Mouse (Mus musculus): ENCODE measurements around the gene 2900026A02Rik.
A peak's percentile ranks its signal among the peaks of the same experiment; 100 is the strongest.

The 2900026A02Rik gene

DNA sequence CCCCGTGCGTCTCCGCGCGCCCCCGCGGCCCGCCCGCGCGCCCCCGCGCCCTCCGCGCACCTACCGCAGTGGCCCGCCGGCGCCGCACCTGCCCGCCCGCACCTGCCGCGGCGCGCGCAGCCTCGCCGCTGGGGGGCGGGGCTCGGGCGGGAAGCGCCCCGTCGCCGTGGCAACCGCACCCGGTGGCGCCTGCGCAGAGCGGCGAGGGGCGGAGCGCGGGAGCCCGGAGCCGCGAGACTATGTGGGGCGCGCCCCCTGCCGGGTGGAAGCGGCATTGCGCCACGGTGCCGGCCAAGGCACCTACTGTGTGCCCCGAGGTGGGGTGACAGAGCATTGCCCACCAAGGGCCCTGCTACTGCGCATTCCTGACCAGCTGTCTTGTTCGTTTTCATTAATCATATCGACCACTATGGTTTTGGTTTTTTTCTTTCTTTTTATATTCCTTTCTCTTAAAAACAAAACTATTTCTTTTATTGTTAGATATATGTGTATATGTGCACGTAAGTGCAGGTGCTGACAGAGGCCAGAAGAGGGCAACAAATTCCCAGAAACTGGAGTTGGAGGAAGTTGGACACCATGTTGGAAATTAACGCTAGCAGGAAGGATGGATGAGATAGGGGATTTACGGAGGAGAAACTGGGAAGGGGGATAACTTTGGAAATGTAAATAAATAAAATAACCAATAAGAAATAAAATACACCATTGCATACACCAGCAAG lies at the start of gene 2900026A02Rik:
Gene 2900026A02Rik (minus strand): TSS at position 90 of the 719 bp plus-strand sequence.
- peak; percentile 78 to 82 for DNase-seq (ENCODE audit: low spot score in 2 of 2)

DNA sequence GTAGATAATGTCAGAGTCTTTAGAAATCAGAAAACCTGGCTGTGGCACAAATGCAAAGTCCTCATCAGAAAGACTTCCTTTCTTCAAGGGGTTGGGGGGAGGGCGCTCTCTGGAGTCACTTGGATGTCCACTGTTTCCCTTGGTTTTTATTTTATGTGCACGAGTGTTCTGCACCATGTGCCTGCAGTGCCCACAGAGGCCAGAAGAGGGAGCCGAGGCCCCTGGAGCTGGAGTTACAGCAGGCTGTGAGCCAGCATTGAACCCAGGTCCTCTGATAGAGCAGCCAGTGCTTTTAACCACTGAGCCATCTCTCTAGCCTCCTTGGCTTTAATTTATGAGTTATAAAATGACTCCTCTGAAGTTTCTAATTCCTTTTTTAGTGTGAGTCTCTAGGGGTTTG lies 49.0 kb upstream of the 2900026A02Rik start:
- no peak for DNase-seq (ENCODE audit: low spot score in 2 of 2)

DNA sequence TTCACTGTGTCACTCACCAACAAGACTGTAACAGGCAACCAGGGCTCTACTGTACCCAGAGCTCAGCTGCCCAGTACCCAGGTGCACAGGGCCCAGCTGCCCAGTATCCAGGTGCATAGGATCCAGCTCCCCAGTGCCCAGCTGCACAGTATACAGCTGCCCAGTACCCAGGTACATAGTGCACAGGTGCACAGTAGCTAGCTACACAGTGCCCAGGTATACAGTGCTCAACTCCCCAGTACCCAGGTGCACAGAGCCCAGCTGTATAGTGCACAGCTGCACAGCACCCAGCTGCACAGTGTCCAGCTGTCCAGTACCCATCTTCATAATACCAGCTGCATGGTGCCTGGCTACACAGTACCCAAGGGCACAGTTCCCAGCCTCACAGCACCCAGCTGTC lies 47.2 kb upstream of the 2900026A02Rik start:
- no peak for DNase-seq (ENCODE audit: low spot score in 2 of 2)

DNA sequence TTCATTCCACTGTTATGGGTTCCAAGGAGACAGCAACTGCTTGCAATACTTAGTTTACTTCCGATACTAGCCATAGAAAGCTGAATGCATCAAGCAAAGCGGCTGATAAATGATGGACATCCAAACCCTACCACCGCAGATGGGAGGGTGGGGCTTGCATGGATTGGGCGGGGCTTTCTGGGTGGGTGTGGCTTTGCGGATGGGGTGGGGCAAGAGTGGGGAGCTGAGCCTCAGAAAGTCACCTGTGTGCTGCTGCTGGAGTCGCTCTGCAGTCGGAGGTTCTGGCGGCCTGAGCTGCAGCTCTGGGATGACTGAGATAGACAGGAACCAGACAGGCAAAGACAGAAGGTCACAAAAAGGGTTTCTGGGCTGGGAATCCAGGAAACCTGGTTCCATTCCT lies 44.6 kb upstream of the 2900026A02Rik start:
- DNase-seq (ENCODE audit: low spot score in 2 of 2) = no peak

DNA sequence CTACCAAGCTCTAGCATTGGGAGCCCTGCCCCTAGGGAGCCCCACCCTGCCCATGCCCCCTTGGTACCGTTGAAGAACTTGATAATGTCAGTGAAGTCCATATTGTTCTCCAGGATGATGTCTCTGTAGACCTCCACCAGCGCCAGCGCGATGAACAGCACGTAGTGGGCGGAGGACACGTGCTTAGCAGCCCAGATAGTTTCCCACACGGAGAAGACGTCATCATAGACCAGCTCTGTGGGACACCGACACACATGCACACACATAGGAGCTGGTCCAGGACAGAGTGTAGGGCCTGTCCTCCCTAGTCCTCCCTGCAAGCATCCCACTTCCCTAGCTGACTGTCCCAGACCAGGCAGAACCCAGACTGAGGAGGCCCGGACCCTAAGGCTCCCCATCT lies 29.8 kb upstream of the 2900026A02Rik start:
- no peak for DNase-seq (ENCODE audit: low spot score in 2 of 2)

DNA sequence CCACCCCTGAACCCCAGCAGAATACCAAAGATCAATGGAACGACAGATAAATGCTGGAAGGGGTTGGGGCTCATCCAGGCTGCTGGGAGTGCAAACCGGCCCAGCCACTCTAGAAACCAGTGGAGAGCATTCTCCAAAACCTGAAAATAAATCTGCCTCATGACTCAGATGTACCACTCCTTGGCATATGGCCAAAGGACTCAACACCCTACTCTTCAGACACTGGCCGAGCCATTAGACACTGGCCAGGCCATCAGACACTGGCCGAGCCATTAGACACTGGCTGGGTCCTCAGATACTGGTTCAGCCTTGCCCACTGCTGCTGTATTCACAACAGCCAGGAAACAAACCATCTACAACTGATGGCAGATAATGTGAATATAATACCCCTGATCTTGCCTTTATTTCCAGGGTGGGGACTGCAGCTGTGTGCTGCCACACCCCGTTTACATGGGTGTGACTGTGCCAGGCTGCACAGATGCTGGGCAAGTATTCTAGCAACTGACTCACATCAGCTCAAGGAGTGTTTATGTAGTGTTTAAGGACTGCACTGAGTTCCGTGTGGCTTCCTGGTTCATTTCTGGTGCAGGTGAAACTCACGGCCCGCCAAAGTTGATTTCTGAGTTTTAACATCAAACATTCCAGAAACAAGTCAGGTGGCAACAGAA lies 28.4 kb upstream of the 2900026A02Rik start:
- DNase-seq (ENCODE audit: low spot score in 2 of 2) = no peak

DNA sequence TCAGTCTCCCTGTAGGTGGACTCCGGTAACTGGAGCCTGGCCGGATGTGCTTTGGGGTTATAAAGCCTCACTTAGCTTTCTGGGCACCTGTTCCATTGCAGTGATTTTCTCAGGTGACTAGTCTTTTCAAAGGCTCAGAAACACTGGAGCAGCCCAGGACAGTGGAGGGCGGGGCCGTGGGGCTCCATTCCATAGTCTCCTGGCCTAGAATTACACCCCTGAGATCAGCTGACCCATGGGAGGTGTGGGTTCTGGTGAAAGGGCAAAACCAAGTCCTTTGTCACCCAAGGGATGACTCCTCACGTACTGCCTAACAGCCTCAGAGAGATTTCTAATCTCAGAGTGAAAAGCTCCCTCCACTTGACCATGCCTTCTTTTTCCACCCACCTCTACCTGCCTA lies 9.2 kb upstream of the 2900026A02Rik start:
- DNase-seq (ENCODE audit: low spot score in 2 of 2) = no peak

DNA sequence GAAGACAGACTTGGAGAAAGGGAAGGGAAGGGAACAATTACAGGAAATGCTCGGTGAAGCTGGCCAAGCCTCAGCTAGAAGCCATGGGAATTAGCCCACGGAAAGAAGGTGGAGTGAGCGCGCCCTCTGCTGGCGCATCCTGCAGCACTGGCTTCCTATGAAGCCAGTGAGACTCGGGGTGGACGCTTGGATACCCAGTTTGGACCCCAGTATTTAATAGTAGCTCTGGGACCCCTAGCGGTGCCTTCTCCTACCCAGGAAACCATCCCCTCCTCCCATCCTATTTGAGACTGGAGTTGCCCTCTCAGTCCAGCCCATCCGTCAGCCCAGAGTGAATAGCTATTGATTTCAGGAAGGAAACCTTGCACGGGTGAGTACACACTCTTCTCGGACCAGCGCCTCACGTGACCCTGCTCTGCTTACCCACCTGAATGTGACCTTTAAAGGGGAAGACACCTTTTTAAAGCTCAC lies 5.6 kb upstream of the 2900026A02Rik start, which contains the start of gene Tmem211:
Gene Tmem211 (plus strand): TSS at position 278 of the 471 bp plus-strand sequence.
- peak; percentile 73 to 88 for DNase-seq (ENCODE audit: low spot score in 2 of 2)

DNA sequence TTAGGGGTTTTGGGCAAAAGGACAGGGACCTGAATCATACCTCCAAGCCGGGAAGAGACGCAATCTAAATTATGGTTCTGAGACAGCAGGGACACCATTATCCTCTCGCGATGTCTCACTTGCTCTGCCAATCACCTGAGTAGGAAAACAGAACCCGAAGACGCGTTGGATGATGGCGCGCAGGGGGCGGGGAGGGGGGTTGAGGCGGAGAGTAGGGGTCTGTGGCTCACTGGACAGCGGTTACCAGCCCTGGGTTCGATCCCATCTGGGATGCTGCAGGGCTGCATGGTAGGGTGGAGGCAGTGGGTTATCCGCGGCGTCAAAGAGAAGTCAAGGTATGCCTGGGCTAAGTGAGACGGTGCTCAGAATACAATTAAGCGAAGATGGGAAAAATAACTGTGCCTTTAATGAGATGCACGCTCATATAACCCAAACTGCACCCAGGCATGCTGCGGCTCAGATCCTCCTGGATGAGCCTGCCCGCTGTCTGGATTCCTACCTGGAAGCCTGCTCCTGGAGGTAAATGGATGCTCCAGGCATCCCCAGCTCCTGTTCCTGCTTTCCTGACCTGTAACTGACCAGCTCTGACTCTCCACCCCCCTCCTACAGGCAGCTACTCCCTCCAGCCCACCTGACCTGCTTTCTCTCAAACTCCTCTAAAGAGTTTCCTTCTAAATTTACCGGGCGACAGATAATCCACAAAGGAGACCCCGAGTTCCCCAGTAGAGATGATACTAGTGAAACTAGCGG lies 4.8 kb upstream of the 2900026A02Rik start:
- no peak for DNase-seq (ENCODE audit: low spot score in 2 of 2)

DNA sequence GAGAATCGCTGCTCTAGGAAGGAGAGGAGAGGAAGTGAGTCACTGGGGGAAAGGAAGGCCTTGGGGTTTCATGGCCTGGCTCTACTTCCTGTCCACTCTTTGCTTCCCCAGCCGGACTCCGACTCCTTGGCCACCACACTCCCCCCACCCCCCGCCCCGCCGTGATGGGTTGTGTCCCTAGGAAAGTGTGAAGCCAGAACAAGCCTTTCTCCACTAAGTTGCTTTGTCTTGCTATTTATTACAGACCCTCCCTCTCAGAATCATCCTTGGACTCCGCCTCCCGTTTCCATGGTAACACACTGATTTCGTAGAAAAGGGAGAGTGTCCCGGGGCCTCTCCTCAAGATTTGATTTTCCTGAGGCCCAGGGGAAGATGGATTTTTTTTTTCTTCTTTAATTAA lies 4.2 kb upstream of the 2900026A02Rik start:
- DNase-seq (ENCODE audit: low spot score in 2 of 2) = no peak

DNA sequence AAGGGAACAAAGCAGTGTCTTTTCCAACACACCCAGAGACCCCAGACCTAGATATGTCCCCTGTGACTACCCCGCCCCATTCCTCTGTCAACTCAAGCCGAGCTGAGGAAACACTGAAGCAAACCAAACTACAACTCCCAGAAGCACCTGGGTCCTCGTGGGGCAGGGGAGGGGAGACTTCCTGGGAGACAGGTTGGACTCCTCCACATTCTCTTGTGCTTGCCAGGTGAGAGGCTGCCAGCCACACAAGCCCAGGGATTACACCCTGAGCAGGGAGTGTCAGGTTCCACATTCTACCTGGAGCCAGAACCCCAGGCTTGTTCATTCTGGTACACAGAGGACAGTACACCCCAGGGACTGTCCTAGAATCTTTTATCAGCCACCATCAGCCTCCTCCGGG lies 2.9 kb upstream of the 2900026A02Rik start:
- no peak for DNase-seq (ENCODE audit: low spot score in 2 of 2)

DNA sequence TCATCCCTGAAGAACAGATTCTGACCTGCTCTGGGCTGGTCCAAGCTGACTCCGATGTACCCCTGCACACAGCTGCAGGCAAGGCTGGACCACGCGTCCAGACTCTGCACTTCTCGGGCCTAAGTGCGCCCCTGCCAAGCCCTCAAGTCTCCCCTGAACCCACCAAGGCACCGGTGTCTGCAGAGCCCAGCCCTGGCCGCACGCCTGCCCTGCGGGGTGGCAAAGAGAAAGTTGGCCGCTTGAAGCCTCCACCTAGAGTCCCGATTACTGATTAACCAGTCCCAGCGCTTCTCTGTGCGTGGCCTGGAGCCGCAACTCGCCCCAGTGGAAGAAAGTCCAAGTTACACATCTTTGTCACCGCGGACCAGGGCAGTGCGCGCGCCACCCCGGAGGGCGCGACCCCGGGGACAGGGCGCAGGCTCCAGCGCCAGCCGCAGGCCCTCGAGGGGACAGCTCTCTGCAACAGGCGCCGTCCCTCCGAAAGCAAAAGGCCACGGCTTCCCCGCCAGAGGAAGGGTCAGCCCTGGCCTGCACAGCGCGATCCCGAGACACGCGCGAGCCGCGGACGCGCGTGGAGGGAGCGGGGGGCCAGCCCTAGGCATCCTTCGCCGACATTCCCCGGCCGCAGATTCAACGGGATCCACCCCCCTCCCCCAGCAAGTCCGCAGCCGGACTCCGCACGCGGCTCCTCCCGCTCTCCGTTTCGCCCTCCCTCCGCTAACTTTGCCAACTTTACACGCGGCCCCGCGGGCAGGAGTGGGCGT lies 471 bp downstream of the 2900026A02Rik start:
- DNase-seq (ENCODE audit: low spot score in 2 of 2) = no peak

DNA sequence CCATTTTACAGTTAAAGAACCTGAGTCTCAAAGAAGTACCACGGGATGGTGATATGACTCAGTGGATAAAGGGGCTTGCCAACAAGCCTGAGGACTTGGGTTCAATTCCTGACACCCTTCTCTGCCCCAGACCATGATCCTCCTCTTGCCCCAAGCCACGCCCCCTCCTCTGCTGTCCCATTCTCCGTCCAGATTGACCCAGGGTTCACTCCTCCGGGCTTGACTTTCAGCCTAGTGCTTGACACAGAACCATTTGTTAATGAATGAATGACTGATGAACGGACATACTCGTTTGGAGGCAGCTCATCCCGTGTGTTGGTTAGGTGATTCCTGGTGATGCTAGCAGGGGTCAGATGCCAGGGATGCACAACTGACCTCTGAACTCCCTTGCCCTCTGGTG lies 1.2 kb downstream of the 2900026A02Rik start:
- DNase-seq (ENCODE audit: low spot score in 2 of 2) = no peak

DNA sequence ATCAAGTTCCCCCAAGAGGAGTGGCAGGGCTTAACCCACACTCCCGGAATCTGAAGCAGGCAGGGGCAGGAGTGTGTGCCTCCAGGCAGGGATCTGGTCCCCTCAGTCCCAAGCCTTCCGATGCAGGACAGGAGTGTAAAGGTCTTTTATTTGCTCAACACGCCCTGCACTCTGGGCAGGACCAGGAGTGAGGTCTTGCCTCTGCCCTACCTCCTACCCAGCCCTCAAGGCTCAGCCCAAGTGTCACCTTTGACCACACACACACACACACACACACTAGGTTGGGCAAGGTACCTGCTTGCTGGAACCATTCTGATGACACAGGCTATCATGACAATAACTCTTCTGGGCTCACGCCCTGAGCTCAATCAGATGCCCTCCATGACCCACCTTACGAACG lies 1.6 kb downstream of the 2900026A02Rik start:
- no peak for DNase-seq (ENCODE audit: low spot score in 2 of 2)

DNA sequence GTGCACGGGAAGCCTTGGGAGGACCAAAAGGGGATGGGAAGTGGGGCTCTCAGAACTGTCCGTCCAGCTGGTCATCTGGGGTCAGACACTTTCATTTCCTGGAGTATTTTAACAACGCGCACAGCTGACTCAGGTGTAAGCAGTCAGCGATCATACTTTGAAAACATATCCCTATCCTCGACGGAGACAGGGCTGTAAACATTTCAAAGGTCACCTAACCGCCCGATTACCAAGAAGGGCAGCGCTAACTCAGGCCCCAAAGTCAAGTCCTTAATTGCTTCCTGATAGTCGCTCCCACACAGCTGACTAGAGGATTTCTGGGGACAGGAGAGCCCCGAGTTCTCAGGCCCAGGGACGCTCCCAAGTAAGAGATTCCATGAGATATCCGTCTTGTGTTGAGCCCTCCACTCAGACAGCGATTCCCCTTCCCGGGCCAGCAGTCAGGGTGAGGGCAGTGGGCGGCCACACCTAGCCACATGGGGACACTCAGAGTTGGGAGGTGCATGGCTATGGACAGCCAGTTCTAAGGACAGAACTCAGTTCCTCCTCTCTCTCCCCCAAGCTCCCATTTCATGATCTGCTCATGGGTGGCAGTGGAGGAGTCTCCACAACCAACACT lies 2.3 kb downstream of the 2900026A02Rik start:
- DNase-seq (ENCODE audit: low spot score in 2 of 2) = no peak

DNA sequence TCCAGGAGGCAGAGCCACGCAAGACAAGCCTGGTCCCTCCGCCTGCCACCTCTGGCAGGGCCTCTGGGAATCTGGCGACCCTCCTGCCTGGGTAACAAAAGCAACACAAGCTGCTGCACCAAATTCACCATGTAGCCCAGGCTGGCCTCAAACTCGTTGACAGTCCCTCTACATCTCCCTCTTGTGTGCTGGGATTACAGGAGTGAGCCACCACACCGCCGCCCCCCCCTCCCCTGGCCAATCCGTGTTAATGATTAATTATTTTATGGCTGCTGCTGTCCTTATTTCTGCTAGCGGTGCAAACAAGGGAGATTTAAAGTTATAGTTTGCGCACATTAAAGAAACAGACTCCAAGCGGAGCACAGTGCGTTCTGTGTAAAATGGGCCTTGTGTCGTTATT lies 4.0 kb downstream of the 2900026A02Rik start:
- no peak for DNase-seq (ENCODE audit: low spot score in 2 of 2)

DNA sequence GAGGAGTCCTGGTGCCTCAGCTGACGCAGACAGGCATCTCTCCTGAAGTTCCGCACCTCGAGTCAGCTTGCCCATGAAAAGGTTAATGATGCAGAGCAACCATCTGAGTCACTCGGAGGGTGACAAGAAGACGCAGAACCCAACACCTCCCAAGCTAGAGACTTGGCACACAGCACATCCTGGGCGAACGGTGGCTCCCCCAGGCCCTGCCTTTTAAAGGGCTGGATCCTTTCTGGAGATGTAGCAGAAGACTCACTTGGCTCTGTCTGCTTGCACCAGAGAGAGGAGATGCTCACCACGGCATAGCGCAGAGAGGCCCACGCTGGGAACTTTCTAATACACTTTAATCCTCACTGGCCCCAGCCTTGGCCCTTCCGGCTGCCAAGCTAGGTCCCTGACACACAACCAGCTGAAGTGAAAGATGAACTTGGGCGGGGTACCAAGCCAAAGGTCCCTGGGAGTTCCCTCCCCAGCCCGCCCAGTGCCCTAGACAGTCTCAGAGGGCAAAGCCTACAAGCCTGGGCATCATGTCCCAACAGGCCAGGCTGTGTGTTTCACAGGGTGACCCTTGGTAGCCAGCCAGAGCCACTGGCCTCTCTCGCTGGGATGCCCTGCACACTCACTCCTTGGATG lies 4.6 kb downstream of the 2900026A02Rik start:
- no peak for DNase-seq (ENCODE audit: low spot score in 2 of 2)

DNA sequence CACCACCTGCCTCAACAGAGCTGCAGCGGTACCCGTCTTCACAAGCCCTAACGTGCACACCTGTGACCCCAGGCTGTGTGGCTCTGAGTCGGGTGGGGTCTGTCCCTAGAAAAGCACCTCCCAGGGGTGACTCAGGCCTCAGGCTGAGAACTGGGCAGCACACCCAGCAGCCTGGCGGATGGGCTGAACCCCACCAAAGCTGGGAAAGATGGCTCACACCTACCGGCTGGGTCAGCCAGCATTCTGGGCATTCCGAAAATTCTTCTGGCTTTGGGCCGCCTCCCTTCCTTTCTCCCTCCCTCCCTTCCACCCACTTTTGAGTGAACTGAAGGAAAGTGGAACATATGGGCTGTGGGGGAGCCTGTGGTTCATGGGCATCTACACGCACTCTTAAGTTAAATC lies 5.4 kb downstream of the 2900026A02Rik start:
- no peak for DNase-seq (ENCODE audit: low spot score in 2 of 2)

DNA sequence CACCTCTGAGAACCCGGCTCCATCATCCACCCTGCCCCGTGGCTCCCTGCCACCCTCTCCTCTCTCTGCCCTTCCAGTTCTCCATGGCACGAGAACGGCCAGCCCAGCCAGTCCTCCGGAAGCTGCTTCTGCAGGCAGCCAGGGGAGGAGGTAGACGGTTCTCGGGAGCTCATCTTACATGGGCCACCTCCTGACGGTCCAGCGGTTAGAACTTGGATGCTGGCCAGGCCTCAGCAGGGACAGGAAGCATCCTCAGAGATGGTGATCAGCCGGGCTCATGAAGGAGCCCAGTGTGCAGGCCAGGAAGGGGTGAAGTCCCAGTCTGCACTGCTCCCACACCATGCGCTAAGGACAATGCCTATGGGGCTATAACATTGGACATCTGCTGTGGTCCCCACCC lies 6.6 kb downstream of the 2900026A02Rik start:
- no peak for DNase-seq (ENCODE audit: low spot score in 2 of 2)

DNA sequence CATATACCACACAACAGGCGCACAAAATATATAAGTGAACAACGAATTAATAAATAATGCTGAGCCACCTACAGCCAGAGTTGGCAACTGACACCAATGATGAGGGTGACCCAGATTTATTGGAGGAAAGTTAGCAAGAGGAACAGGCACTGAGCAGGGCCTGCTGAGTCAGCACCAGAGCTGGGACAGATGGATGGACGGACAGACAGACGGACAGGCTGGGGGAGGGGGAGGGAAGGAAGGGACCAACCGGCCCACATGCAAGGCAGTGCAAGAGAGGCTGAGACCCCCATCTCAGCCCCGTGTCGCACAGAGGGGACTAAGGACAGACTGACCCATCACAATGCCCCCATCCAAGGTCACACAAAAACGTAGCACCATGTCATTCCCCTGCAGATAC lies 7.0 kb downstream of the 2900026A02Rik start:
- DNase-seq (ENCODE audit: low spot score in 2 of 2) = no peak

Data from urinary bladder, postnatal 4 days (tissue).